Mouse (Mus musculus): ENCODE data around the gene Plxnd1.

Gene Plxnd1

DNA sequence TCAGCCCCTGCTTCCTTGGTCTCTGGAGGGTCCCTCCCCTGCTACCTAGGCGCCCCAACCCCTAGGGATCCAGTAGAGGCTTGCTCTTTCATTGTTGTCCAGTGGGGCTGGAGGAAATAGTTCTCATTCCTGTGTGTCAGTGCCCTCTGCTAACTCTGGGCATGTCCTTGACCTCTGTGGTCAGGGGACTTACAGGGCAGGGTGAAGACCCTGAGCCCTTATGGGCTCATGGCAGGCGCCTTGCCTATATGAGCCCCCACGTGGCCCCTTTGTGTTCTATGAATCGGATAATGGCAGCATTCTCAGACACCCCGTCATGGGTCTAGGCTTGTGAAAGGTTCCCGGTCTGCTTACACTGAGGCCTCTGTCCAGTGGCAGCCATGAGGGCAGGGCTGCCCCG is 4.0 kb upstream of the Plxnd1 start:
- DNase-seq (ENCODE audit: low spot score) = no peak

GRCm38 (mm10) chr6:115997726-115998311 is 3.0 kb upstream of the Plxnd1 start:
- no peak for DNase-seq (ENCODE audit: low spot score)

DNA sequence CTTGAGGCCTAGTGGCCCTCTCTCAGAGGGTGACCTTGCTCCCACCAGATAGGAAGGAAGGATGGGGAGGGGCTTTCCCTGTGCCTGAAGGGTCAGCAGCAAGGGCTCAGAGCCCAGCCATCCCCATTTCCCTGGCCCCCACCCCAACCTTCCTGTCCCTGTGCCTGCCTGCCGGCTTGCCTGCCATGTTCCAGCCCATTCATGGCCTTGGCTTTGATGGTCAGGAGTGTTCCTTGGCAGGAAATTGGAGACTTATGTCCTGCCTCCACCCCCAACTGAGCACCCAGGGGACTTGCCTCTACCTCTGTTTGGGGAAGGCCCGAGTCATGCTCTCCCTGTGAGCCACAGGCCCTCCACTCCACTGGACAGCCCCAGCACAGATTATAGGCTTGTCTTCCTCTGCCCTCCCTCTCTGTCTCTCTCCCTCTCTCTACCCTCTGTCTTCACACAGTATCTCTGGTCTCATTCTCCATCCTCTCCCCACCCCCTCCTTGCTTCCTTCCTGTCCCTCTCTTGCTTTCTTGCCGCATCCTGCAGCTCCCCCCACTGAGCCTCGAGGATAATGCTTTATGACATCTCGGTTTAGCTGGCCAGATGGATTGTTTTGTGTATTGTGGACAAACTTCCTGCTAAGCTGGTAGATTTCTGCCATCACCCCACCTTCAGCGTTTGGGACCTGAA is 1.5 kb upstream of the Plxnd1 start:
- no peak for DNase-seq (ENCODE audit: low spot score)

DNA sequence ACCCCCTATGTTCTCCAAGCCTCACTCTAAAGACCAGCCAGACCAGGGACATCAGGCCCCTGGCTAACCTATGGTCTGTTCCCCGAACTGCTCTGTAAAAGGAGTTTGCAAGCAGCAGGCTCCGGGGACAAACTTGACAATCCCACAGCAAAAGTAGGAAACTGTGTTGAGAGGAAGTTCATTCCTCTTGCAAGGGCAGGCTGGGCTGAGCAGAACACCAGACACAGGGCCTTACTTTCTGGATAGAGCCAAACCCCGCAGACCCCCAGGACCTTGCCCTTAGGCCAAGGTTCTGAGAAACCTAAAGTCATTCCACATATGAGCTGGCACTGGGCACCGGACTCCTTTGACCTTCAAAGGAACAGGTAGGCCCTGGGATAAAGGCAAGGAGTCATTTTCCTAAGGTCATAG is 731 bp upstream of the Plxnd1 start:
- no peak for DNase-seq (ENCODE audit: low spot score)

DNA sequence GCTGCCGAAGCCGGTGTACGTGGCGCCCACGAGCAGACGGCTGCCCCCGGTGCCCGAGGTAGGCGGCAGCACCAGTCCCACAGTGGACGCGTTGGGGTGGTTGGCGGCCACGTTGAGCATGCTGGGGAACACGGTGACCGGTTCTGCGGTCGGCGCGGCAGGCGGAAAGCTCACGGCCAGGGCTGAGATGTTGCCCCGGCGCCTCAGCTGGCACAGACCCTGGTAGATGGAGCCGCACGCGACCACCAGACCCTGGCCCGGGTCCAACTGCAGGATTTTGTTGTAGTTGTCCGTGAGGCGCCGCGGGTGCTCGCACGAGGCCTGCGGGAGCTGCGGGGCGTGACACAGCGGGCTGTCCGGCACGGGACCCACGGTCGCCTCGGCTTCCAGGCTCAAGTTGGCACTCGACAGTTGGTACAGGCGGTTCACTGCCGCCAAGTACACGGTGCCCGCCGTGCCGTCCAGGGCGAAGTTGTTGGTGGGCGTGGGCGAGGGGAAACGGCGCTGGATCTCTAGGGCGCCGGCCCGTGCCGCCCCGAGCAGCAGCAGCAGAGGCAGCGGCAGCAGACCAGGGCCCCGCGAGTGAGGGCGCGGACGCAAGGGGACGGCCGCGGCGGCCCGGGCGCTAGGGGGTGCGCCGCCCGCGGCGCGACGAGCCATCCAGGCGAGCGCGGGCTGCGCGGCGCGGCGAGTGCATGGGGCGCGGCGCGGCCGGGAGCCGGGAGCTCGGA is 494 bp downstream of the Plxnd1 start:
- no peak for DNase-seq (ENCODE audit: low spot score)

GRCm38 (mm10) chr6:115993463-115994145 is 1.2 kb downstream of the Plxnd1 start:
- DNase-seq (ENCODE audit: low spot score) = no peak

DNA sequence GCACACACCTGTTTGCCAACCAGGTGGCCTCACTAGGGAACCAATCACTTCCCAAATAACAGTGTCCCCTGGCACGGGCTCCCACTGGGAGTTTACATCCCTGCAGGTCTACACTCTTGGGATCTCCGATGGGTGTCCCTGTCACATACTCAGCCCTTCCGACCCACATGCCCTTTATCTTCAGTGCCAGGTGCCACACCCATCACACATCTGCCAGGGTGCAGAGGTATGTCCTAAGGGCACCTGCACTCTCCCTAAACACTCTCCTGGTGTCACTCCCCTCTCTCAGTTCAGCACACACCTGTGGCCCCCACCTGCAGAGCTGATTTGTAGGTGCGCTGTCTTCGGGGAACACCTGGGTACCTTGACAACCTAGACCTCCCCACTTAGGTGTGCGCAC is 1.8 kb downstream of the Plxnd1 start:
- no peak for DNase-seq (ENCODE audit: low spot score)

DNA sequence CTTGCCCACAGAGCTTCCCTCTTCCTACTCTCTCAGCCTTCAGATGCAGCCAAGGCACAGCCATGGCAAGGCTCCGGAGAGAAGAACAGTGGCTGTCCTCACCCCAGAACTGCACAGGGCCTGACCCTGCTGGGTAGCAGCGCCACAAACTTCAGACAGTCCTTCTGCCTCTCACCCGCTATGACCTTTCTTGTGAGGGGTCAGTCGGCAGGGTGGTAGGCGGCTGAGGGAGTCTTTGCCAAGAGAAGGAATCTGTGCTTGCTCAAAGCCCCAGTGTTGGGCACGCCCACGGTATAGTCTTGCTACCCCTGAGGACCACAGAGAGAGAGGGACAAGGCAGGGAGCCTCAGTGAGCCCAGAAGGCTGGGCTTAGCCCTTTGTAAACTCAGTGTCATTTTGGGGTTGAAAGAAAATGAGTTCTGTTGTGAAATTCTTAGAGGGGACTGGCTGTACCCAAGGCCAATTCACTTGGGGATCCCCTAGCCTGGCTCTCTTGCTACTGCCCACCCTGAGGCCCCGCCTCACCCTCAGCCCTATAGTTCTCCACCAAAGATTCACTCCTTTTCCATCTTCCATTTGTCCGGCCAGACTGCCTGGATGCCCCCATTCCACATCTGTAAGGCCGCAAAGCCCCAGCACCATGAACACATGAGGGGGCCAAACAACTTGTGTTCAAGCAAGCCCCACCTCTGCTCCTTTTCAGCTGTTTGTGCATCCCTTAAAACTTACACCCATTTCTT is 2.8 kb downstream of the Plxnd1 start:
- no peak for DNase-seq (ENCODE audit: low spot score)

DNA sequence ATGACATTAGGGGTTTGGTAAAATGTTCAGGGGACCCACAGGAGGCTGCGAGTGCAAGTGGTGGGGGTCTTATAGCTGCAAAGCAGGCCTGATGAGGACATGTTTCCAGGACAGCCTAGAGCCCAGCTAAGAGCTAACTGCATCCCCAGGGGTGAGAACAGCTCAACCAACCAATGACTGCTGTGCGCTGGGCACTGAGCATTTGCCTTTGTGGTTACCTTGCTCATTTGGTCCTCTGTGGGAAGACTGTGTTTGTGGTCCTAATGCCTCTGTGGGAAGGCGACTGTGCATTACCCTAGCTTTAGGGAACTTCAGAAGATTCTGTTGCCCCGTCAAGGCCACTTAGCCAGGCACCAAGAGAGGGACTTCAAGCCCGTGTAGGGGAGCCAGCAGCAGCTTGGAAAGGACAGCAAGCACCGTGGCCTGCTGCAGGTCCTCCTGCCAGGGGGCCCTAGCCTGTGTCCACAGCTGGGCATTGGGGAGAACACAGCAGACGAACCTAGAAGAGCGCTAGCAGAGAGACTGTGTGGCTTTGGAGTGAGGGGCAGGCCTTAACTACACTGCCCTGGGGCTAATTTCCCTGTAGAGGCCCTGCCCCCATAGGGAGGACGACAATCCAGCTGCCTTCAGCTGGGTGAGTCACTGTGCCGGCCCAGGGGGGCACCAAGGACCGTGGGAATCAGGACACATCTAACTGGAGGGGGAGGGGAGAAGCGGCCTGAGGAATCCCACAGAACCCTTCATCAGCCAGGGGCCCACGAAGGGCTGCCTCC is 3.5 kb downstream of the Plxnd1 start:
- no peak for DNase-seq (ENCODE audit: low spot score)

DNA sequence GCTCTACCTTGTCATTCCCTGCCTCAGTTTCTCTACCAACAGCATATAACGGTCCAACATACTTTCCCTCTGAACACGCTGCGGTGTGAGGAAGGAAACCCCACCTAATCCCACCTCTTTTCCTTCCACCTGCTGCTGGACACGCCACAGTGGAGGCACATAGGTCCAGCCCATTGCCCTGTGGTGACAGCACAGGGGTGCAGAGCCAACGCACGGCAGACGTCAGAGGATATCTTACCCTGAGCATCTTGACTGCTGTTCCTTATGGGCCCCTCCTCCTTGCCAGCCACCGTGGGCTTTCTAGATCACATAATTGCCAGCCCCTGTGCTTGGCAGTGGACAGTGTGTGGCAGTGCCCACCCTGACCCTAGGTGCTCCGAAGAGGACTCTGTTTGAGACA is 4.3 kb downstream of the Plxnd1 start:
- DNase-seq (ENCODE audit: low spot score) = no peak

- DNase-seq (ENCODE audit: low spot score) = no peak
Measured at GRCm38 (mm10) chr6:115990056-115990455, 4.7 kb downstream of the Plxnd1 start.

DNA sequence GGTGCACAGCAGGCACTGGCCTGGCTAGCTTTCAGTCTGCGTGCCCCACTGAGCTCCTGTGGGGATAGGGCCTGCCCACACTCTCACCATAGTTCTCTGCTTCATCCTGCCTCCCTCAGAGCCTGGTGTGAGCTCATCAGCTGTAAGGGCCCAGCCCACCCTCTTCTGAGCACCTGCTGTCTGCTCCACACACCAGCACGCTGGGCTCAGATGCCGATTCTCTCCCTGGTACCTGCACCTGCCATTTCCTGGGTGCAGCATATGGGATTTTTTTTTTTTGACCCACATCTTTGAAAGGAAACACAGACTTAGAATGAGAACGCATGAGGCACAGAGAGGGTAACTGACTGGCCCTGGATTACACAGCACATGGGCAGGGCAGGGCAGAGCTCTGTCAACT is 5.2 kb downstream of the Plxnd1 start:
- no peak for DNase-seq (ENCODE audit: low spot score)

GRCm38 (mm10) chr6:115989032-115989431 is 5.8 kb downstream of the Plxnd1 start:
- DNase-seq (ENCODE audit: low spot score) = no peak

GRCm38 (mm10) chr6:115987096-115987747 is 7.6 kb downstream of the Plxnd1 start:
- no peak for DNase-seq (ENCODE audit: low spot score)

- DNase-seq (ENCODE audit: low spot score) = no peak
Measured at GRCm38 (mm10) chr6:115986472-115987095, 8.2 kb downstream of the Plxnd1 start.

- DNase-seq (ENCODE audit: low spot score) = no peak
Measured at GRCm38 (mm10) chr6:115985622-115986021, 9.2 kb downstream of the Plxnd1 start.

- DNase-seq (ENCODE audit: low spot score) = no peak
Measured at GRCm38 (mm10) chr6:115984580-115984979, 10.2 kb downstream of the Plxnd1 start.

DNA sequence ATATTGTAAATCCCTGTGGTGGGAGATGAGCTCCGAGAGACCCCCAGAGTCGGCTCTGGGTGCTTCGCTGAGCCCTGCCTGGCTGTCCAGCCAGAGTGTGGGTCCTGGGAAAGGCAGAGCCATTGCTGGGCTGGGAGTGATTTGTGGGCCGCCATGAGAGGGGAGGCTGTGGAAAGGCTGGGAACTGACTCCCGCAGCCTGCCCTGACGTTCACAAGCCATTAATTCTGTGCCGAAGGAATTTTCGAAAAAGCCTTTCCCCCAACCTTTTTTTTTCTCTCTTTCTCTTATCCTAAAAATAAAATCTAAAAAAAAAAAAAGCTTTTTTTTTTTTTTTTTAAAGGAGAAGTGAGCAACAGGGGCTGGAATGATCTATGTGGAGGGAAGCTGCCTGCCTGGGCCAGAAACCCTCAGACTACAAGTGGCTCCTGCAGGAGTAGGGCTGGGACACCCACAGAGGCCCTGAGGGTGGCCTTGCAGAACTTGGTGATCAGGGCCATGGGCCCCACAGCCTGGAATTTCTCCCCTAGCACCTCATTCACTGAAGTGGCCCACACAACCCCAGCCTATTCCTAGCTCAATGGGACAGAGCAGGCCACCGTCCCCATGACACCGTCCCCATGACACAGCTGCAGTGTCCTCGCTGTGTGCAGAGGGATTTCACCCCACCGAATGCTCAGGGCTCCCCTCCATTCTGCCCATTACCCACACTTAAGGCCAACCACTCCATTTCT is 11.3 kb downstream of the Plxnd1 start:
- no peak for DNase-seq (ENCODE audit: low spot score)

- DNase-seq (ENCODE audit: low spot score) = no peak
Measured at GRCm38 (mm10) chr6:115982889-115983288, 11.9 kb downstream of the Plxnd1 start.

- no peak for DNase-seq (ENCODE audit: low spot score)
Measured at GRCm38 (mm10) chr6:115978596-115978995, 16.2 kb downstream of the Plxnd1 start.

Data from embryo, embryonic 10.5 days (tissue).